Mouse (Mus musculus) kidney, postnatal 0 days (tissue): ENCODE measurements at regions not wholly inside any gene's neighbourhood (a gene's known extent, or its start where the extent isn't known, plus 50 kb on each side); places are given as distances from the start of the nearest gene placed in this dataset.

ENCODE experiments used
- ATAC-seq: fragments of 200-750 bp; cut with Nextera tagmentation; replicated peaks from 2 replicates; pipeline ENCODE4 v1.8.0; 2017; ENCODE audit warnings: low read depth, moderate number of reproducible peaks, moderate TSS enrichment, moderate library complexity; ENCODE audit not compliant: low FRiP score
- DNase-seq: peaks from one replicate; pipeline ENCODE4 v3.0.0-alpha.2; 2016; ENCODE audit warnings: low spot score
- H3K27ac ChIP-seq: fragments of 300-500 bp; sonication (generic); 2 replicates; pipeline ENCODE4 v1.5.1; 2014; ENCODE audit warnings: mild to moderate bottlenecking
- H3K27me3 ChIP-seq: fragments of 300-500 bp; sonication (generic); 2 replicates; pipeline ENCODE4 v1.6.1; 2014; ENCODE audit warnings: low read length, mixed read lengths; ENCODE audit not compliant: insufficient read depth
- H3K36me3 ChIP-seq: fragments of 300-500 bp; sonication (generic); 2 replicates; pipeline ENCODE4 v1.6.1; 2014; ENCODE audit warnings: low read length, mixed read lengths; ENCODE audit not compliant: insufficient read depth
- H3K4me1 ChIP-seq: fragments of 300-500 bp; sonication (generic); replicated peaks from 2 replicates; pipeline ENCODE4 v1.6.1; 2014; ENCODE audit warnings: antibody characterized with exemption, low read length, mixed read lengths; ENCODE audit not compliant: insufficient read depth
- H3K4me2 ChIP-seq: fragments of 300-500 bp; sonication (generic); 2 replicates; pipeline ENCODE4 v1.6.1; 2014; ENCODE audit warnings: mild to moderate bottlenecking, low read length, moderate library complexity, mixed read lengths
- H3K4me3 ChIP-seq: fragments of 300-500 bp; sonication (generic); replicated peaks from 2 replicates; pipeline ENCODE4 v1.5.1; 2014; ENCODE audit warnings: low read depth, low read length
- H3K9ac ChIP-seq: fragments of 300-500 bp; sonication (generic); 2 replicates; pipeline ENCODE4 v1.6.1; 2014; ENCODE audit warnings: low read depth, low read length
- H3K9me3 ChIP-seq: fragments of 300-500 bp; sonication (generic); replicated peaks from 2 replicates; pipeline ENCODE4 v1.6.1; 2016; ENCODE audit warnings: low read length, inconsistent platforms, mixed read lengths
- CTCF ChIP-seq: IDR thresholded peaks from 2 replicates; pipeline ENCODE4 v1.5.1; 2016; ENCODE audit warnings: antibody characterized with exemption, low read depth, mild to moderate bottlenecking, moderate library complexity
- WGBS: fragments of 180-500 bp; shearing (Covaris S2); extraction: QIAGEN DNeasy Blood & Tissue Kit; methylation state at CpG from one replicate; pipeline ENCODE4 v1.1.7; 2014; 5-methylcytosine and 5-hydroxymethylcytosine counted together

DNA sequence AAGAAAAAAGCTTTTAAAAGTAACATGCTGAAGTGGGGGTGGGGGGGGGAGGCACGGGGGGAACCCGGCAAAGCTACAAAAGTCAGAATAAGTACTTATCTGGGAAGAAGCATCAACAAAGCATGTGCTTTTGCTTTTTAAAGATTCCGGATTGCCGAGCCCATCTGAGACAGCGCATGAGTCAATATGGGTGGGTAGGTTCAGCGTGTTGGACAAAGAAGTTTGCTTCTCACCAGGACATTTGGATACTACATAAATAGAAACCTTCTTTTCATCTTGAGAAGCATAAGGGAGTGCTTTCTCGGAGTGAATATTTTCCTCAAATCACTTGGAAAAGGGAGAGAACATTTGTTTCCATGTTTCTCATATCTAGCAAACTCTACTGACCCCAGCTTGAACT is 414.1 kb downstream of the Klf5 start:
- 63% methylated on average over 7 of the region's 7 CpGs for WGBS
- Histone ChIP-seq H3K36me3 (no peaks in the 10 kb centered on the region), H3K27me3 (no peaks in the 10 kb centered on the region), H3K4me1 (no peaks in the 10 kb centered on the region), H3K4me2 (no peak overlapping the region), H3K9me3 (no peaks in the 10 kb centered on the region), H3K9ac (no peak overlapping the region), H3K4me3 (no peak overlapping the region), H3K27ac (no peak overlapping the region)
- TF ChIP-seq CTCF, result no peak
- DNase-seq (no peak), ATAC-seq (no peak)

DNA sequence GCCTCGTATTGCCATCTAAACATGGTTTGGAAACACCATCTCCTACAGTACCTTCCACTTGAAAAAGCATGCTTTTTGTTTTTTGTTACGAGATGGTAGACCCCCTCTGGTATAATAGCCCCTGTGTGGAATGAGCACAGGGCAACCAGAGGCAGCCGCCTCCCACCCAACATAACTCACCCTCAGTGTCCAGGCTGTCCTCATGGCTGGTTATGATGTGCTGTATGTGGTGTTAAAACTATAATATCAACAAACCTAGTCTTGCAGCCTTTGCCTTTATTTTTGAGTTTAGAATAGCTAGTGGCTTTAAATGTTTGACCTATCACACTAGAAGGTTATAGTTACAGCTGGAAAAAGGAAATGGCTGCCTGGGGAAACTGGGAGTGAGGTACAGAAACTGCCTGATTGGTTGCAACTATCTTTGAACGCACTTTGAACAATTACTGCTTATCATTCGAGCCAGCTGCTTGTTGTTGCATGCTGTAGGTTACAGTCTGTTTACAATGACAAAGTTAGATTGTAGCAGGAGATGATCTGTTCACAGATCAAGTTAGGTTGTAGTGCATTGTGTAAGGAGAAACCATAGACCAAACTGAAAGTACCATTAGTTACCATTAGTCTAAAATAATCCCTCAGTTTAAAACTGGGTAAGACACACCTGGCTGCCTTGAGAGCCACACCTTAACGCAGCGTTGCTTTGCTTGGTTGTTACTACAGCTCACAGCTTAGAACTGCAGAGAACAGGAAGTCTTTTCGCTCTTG is 414.8 kb downstream of the Klf5 start:
- H3K4me1 ChIP-seq, result no peaks in the 10 kb centered on the region
- ATAC-seq, result no peak
- no peak overlapping the region for H3K4me2 ChIP-seq
- no peaks in the 10 kb centered on the region for H3K36me3 ChIP-seq
- no peaks in the 10 kb centered on the region for H3K27me3 ChIP-seq
- no peak overlapping the region for H3K4me3 ChIP-seq
- peak; percentile 11 for DNase-seq
- no peak for TF ChIP-seq CTCF
- 67% methylated on average over 8 of the region's 8 CpGs for WGBS
- no peak overlapping the region for H3K9ac ChIP-seq
- H3K27ac ChIP-seq, result no peak overlapping the region
- H3K9me3 ChIP-seq, result no peaks in the 10 kb centered on the region

DNA sequence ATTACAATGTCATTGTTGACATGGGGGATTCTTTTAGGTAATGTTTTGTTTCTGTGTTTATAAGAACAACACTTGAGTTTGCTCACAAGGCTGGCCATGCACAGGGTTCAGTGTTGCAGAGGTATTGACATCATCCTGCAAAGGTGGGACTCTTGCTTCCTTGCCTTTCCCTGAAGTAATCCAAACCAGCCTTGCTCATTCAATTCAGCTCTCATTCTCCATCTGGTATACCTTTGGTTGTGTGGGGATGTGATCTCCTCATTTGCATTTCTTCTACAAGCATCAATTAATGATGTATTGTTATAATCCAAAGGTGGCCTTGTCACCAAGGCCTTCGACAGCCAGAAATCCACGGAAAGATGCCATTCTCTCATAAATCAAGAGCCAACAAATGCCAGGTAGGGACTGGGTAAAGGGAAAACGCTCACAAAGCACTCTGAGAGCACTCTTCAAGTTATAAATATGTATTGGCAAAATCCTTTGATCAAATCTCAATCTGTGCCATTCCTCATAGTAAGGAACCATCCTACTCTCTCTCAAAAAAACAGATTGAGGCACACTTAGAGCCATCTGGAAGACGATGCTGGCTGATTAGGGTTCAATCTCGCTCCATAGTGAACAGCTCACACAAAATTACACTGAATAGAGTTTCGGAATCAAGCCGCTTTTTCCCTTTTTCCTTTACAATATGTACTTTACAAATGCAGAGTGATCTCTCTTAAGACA is 435.1 kb downstream of the Klf5 start:
- H3K4me1 ChIP-seq, result no peaks in the 10 kb centered on the region
- H3K9me3 ChIP-seq, result no peaks in the 10 kb centered on the region
- no peak overlapping the region for H3K27ac ChIP-seq
- 90% methylated on average over 7 of the region's 7 CpGs for WGBS
- no peak overlapping the region for H3K4me2 ChIP-seq
- TF ChIP-seq CTCF, result no peak
- ATAC-seq (no peak), DNase-seq (no peak)
- H3K36me3 ChIP-seq, result no peaks in the 10 kb centered on the region
- no peaks in the 10 kb centered on the region for H3K27me3 ChIP-seq
- H3K4me3 ChIP-seq, result no peak overlapping the region
- no peak overlapping the region for H3K9ac ChIP-seq

- no peak for DNase-seq
- no peaks in the 10 kb centered on the region for H3K9me3 ChIP-seq
- 89% methylated on average over 7 of the region's 7 CpGs for WGBS
- H3K27ac ChIP-seq, result no peak overlapping the region
- no peak overlapping the region for H3K4me3 ChIP-seq
- no peaks in the 10 kb centered on the region for H3K4me1 ChIP-seq
- no peak for TF ChIP-seq CTCF
- H3K9ac ChIP-seq, result no peak overlapping the region
- no peaks in the 10 kb centered on the region for H3K36me3 ChIP-seq
- H3K27me3 ChIP-seq, result no peaks in the 10 kb centered on the region
- no peak for ATAC-seq
- H3K4me2 ChIP-seq, result no peak overlapping the region
Measured at GRCm38 (mm10) chr14:99734200-99734567, 435.7 kb downstream of the Klf5 start.

DNA sequence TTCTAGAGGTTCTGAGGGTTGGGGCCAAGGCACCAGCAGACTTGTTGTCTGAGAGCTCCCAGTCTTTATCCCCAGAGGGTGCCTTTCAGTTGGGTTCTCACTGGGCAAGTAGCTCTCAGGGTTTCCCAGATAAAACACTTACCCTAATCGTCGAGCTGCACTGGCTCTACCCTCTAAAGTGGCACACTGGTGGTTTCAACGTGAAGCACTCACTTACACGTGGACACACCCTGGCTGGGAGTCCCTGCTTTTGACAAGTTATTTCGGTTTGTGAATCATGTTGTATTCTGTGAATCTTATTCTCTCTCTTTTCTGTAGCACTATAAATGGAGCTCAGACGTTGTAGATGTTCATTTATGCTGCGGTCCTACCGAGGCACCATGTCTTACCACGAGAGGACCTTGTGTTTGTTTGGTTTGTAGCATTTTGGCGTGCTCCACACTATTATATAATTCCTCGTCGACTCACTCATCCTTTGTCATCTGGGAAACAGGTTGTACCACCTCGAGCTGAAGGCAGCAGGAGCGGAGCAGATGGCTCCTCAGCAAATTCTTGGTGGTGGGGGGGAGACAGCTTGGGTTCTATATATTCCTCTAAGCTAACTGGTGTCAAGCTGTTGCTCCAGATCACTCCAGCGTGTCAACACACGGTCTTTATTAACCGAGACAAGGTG is 445.3 kb downstream of the Klf5 start:
- Histone ChIP-seq H3K4me1 (no peaks in the 10 kb centered on the region; the same call in 1 of the 2 replicates), H3K9ac (no peak overlapping the region), H3K36me3 (no peaks in the 10 kb centered on the region), H3K4me3 (no peak overlapping the region), H3K27me3 (no peaks in the 10 kb centered on the region), H3K4me2 (no peak overlapping the region), H3K27ac (no peak overlapping the region), H3K9me3 (no peaks in the 10 kb centered on the region)
- ATAC-seq (no peak), DNase-seq (no peak)
- WGBS, result 75% methylated on average over 17 of the region's 17 CpGs
- TF ChIP-seq CTCF, result no peak

DNA sequence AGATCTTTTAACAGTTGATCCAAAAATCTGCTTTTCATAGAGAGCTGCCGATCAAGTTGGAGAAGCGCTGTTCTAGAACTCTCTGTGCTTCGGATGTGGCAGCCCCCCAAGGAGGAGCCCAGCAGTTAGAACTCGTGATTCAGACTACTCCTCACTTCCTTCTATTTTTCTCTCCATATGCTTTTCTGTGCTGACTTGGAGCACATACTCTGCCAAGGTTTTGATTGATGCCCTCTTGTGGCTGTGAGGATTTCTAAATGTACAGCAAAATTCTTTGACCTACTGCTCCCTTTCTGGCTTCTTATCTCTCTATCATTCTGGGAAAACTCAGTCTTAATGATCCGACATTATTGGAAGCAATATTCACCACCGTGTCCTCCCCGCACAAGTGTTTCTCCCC is 446.7 kb downstream of the Klf5 start:
- ATAC-seq (no peak), DNase-seq (no peak)
- TF ChIP-seq CTCF, result peak; percentile 51
- H3K36me3 ChIP-seq, result no peaks in the 10 kb centered on the region
- no peaks in the 10 kb centered on the region for H3K27me3 ChIP-seq
- H3K27ac ChIP-seq, result no peak overlapping the region
- no peaks in the 10 kb centered on the region; the same call in 1 of the 2 replicates for H3K4me1 ChIP-seq
- no peak overlapping the region for H3K4me2 ChIP-seq
- H3K4me3 ChIP-seq, result no peak overlapping the region
- WGBS, result 65% methylated on average over 7 of the region's 7 CpGs
- no peaks in the 10 kb centered on the region for H3K9me3 ChIP-seq
- no peak overlapping the region for H3K9ac ChIP-seq
